Comparison of ENCODE assay signal across 11 mouse cellular contexts in genomic region chr11:88443291-88443690, GRCm38 (mm10).
A peak's percentile ranks its signal among the peaks of the same experiment; 100 is the strongest.
DNase-seq lines count a peak whose midpoint lies in the region; ATAC-seq and TF ChIP-seq lines count a peak whose summit lies in the region.
"Had no signal": no experiment of that assay in that cellular context is flagged by ENCODE, and none has a peak within 500 bp of the region (broad histone marks: within the 10 kb centered on the region; RNA-seq: fewer than 3 reads in every experiment).

No protein-coding gene starts in this region.

- no peak for DNase-seq in heart, embryonic 10.5 days (ENCODE audit: low spot score)
- peak; percentile 58 for DNase-seq in testis, postnatal 10 days (ENCODE audit: low spot score)
- DNase-seq in testis, postnatal 14 days (ENCODE audit: low spot score) = no peak
- DNase-seq in forebrain, postnatal 0 days = peak; percentile 71
- no peak for DNase-seq in liver, embryonic 11.5 days (ENCODE audit: low spot score)
- DNase-seq in frontal cortex, postnatal 10 days (ENCODE audit: low spot score in 2 of 2) = no peak
- DNase-seq: heart, postnatal 10 days had no signal

- H3K4me1 ChIP-seq in heart, embryonic 16.5 days (ENCODE audit: control insufficient read depth, insufficient read depth, low read length) = peaks cover 50% of the 10 kb centered on the region
- peaks cover 71% of the 10 kb centered on the region for H3K4me1 ChIP-seq in heart, embryonic 10.5 days
- peaks cover 15% of the 10 kb centered on the region; the same call in 1 of the 2 replicates for H3K4me1 ChIP-seq in forebrain, postnatal 0 days (ENCODE audit: insufficient read depth)
- peaks cover 74% of the 10 kb centered on the region for H3K4me1 ChIP-seq in neural tube, embryonic 15.5 days
- peaks cover 6% of the 10 kb centered on the region; the same call in 1 of the 2 replicates for H3K4me1 ChIP-seq in liver, embryonic 11.5 days (replicated peaks; ENCODE audit: control insufficient read depth, insufficient read depth, low read length)
- H3K4me1 ChIP-seq: lung, embryonic 15.5 days had no signal

- 55% methylated on average over 8 of the region's 8 CpGs for WGBS in heart, embryonic 16.5 days
- WGBS in heart, embryonic 10.5 days = 91% methylated on average over 8 of the region's 8 CpGs
- 15% methylated on average over 8 of the region's 8 CpGs for WGBS in forebrain, postnatal 0 days
- 30% methylated on average over 8 of the region's 8 CpGs for WGBS in neural tube, embryonic 15.5 days
- 85% methylated on average over 8 of the region's 8 CpGs for WGBS in liver, embryonic 11.5 days

- no peak overlapping the region for H3K4me2 ChIP-seq in heart, embryonic 16.5 days (ENCODE audit: low read depth, low read length)
- peak overlapping the region; percentile 42; the same call in 1 of the 2 replicates for H3K4me2 ChIP-seq in forebrain, postnatal 0 days (ENCODE audit: low read depth)
- 0 out of 2 replicates have a peak overlapping the region, but pooled peaks have one; percentile 13 for H3K4me2 ChIP-seq in neural tube, embryonic 15.5 days
- no peak overlapping the region for H3K4me2 ChIP-seq in liver, embryonic 11.5 days
- H3K4me2 ChIP-seq: lung, embryonic 15.5 days had no signal

- no peak overlapping the region for H3K4me3 ChIP-seq in heart, embryonic 16.5 days (ENCODE audit: low read length)
- no peak overlapping the region for H3K4me3 ChIP-seq in heart, embryonic 10.5 days
- no peak overlapping the region for H3K4me3 ChIP-seq in forebrain, postnatal 0 days (ENCODE audit: low read depth, low read length)
- no peak overlapping the region for H3K4me3 ChIP-seq in neural tube, embryonic 15.5 days (replicated peaks)
- H3K4me3 ChIP-seq in liver, embryonic 11.5 days (ENCODE audit: low read depth, low read length) = no peak overlapping the region
- H3K4me3 ChIP-seq: lung, embryonic 15.5 days; myocyte had no signal

- peak overlapping the region; percentile 44 for H3K27ac ChIP-seq in heart, embryonic 16.5 days (ENCODE audit: low read length)
- no peak overlapping the region for H3K27ac ChIP-seq in heart, embryonic 10.5 days
- no peak overlapping the region for H3K27ac ChIP-seq in forebrain, postnatal 0 days (ENCODE audit: low read depth, low read length)
- peak overlapping the region; percentile 72; the same call in 1 of the 2 replicates for H3K27ac ChIP-seq in neural tube, embryonic 15.5 days (replicated peaks)
- no peak overlapping the region for H3K27ac ChIP-seq in liver, embryonic 11.5 days (ENCODE audit: low read depth, low read length)
- H3K27ac ChIP-seq: lung, embryonic 15.5 days had no signal

- H3K36me3 ChIP-seq in heart, embryonic 16.5 days (ENCODE audit: control insufficient read depth, insufficient read depth) = 0 out of 2 replicates have a peak, but pooled peaks cover 2% of the 10 kb centered on the region
- peaks cover 15% of the 10 kb centered on the region for H3K36me3 ChIP-seq in heart, embryonic 10.5 days
- no peaks in the 10 kb centered on the region for H3K36me3 ChIP-seq in forebrain, postnatal 0 days (ENCODE audit: insufficient read depth)
- no peaks in the 10 kb centered on the region for H3K36me3 ChIP-seq in neural tube, embryonic 15.5 days
- H3K36me3 ChIP-seq in liver, embryonic 11.5 days (ENCODE audit: control insufficient read depth, insufficient read depth, low read length) = no peaks in the 10 kb centered on the region; the same call in 1 of the 2 replicates
- H3K36me3 ChIP-seq: lung, embryonic 15.5 days had no signal

- TF ChIP-seq CTCF in forebrain, postnatal 0 days (IDR thresholded peaks at IDR 0.05; ENCODE audit: low read depth) = no peak

- H3K9me3 ChIP-seq in heart, embryonic 16.5 days (replicated peaks; ENCODE audit: control insufficient read depth, low read length) = no peaks in the 10 kb centered on the region
- no peaks in the 10 kb centered on the region for H3K9me3 ChIP-seq in heart, embryonic 10.5 days
- H3K9me3 ChIP-seq in forebrain, postnatal 0 days (ENCODE audit: low read length) = no peaks in the 10 kb centered on the region
- no peaks in the 10 kb centered on the region for H3K9me3 ChIP-seq in neural tube, embryonic 15.5 days (replicated peaks)
- no peaks in the 10 kb centered on the region for H3K9me3 ChIP-seq in liver, embryonic 11.5 days (ENCODE audit: control insufficient read depth, low read length)
- H3K9me3 ChIP-seq: lung, embryonic 15.5 days had no signal

- no peak for ATAC-seq in heart, embryonic 16.5 days (replicated peaks; ENCODE audit: extremely low read depth, insufficient read depth, low FRiP score)
- peak; percentile 70 for ATAC-seq in forebrain, postnatal 0 days
- no peak for ATAC-seq in neural tube, embryonic 15.5 days (ENCODE audit: low FRiP score)
- ATAC-seq in liver, embryonic 11.5 days (replicated peaks; ENCODE audit: low FRiP score) = no peak

- H3K27me3 ChIP-seq in heart, embryonic 16.5 days (ENCODE audit: control insufficient read depth, insufficient read depth, low read length) = no peaks in the 10 kb centered on the region
- no peaks in the 10 kb centered on the region for H3K27me3 ChIP-seq in heart, embryonic 10.5 days (ENCODE audit: insufficient read depth, poor library complexity, severe bottlenecking)
- H3K27me3 ChIP-seq in forebrain, postnatal 0 days (ENCODE audit: insufficient read depth, low read length) = no peaks in the 10 kb centered on the region; the same call in 1 of the 2 replicates
- no peaks in the 10 kb centered on the region for H3K27me3 ChIP-seq in neural tube, embryonic 15.5 days (replicated peaks)
- H3K27me3 ChIP-seq in liver, embryonic 11.5 days (replicated peaks; ENCODE audit: control insufficient read depth, insufficient read depth, low read length) = no peaks in the 10 kb centered on the region
- H3K27me3 ChIP-seq: lung, embryonic 15.5 days had no signal

- no peak overlapping the region for H3K9ac ChIP-seq in heart, embryonic 16.5 days (ENCODE audit: low read length)
- no peak overlapping the region for H3K9ac ChIP-seq in forebrain, postnatal 0 days
- H3K9ac ChIP-seq in neural tube, embryonic 15.5 days (replicated peaks) = no peak overlapping the region
- no peak overlapping the region for H3K9ac ChIP-seq in liver, embryonic 11.5 days (ENCODE audit: low read depth, low read length)
- H3K9ac ChIP-seq: lung, embryonic 15.5 days had no signal

Comparison
In these comparisons a context has a peak if more than half of its experiments do, and no peak if none do; other contexts are left out.
1. H3K27ac ChIP-seq: peak in heart, embryonic 16.5 days (single experiment) and neural tube, embryonic 15.5 days (single experiment); none in heart, embryonic 10.5 days (single experiment), forebrain, postnatal 0 days (single experiment) and liver, embryonic 11.5 days (single experiment).
2. DNase-seq: peak in testis, postnatal 10 days (single experiment) and forebrain, postnatal 0 days (single experiment); none in heart, embryonic 10.5 days (single experiment), testis, postnatal 14 days (single experiment), liver, embryonic 11.5 days (single experiment) and frontal cortex, postnatal 10 days (0 of 2).
3. H3K4me2 ChIP-seq: peak in forebrain, postnatal 0 days (single experiment) and neural tube, embryonic 15.5 days (single experiment); none in heart, embryonic 16.5 days (single experiment) and liver, embryonic 11.5 days (single experiment).